Mouse (Mus musculus) cerebellum, adult 9-10 months (tissue): ENCODE measurements around the gene Usp50.

ENCODE experiments used
- DNase-seq: peaks from one replicate; pipeline ENCODE4 v3.0.0; 2022

Usp50 gene

DNA sequence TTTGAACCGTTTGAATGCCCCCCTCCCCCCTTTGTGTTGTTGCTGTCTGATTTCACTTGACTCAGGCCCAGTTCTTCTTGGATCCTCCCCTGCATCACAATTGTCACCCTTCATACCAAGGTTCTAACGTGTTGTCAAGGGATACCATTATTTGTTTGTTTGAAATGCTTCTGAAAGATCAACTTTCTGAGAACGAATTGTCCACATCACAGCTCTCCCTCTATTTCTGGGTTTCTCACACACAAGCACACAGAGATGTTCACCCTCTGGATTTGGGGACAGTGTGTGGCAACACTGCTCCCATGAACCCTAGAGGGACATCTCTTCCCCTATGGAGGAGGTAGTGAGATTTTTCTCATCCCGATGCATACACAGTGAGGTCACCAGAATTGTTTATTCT, at the start of gene Usp50:
Usp50 (minus strand) TSS at position 101 of the 400 bp plus-strand sequence.
- no peak for DNase-seq

DNA sequence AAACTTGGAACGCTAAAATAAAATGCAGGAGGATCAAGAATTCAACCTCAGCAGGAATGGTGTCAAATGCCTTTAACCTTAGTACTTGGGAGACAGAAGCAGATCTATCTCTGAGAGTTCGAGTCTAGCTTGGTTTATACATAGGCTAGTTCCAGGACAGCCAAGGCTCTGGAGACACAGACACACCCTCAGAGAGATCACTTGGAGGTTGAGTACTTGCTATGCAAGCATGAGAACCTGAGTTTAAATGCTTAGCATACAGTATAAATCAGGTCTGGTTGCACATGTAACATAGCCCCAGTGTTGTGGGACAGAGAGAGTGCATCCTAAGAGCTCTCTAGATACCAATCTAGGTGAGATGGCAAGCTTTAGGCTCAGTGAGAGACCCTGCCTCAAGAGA, 34.1 kb upstream of the Usp50 start:
- no peak for DNase-seq

DNA sequence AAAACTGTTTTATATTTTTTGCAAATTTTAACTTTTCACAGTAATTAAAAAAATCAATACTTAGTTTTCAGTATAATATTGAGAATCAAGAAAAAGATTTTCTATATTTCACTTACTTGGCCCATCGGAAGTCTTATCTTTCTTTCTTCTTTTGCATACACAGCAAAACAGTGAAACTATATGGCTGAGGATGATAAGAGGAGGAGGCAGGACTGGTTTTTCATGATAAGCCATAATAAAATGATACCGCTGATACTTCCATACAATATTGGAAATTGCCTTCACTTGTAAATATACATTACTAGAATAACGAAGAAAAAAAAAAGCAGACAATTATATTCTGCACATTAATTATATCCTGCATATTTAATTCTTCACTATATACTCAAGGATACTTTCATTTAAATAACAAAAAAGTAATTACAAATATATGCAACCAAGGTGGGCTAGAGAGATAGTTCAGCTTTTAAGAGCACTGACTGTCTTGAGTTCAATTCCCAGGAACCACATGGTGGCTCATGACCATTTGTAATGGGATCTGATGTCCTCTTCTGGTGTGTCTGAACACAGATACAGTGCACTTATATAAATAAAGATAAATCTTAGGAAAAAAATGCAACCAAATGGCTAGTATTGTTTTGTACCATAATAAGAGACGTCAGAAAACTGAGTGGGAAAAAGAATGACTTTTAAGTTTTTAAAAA, 33.5 kb upstream of the Usp50 start:
- DNase-seq, result no peak

DNA sequence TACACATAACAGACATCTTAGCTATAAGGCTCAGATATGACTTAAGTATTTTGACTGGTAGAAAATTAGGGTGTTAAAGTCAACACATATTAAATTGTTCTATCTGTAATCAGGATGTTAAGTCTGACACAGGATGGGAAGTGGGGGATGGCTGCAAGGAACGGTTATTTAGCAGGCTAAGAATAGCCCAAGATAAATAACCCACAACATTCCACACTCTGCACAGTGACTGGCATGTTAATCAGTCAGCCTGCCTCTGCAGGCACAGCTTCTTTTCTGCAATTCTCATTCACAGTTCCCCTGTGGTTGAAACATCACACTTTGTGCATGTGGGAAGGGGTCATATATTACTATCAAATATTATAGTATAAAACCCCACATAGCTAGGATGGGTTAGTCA, 32.6 kb upstream of the Usp50 start:
- DNase-seq, result no peak

DNA sequence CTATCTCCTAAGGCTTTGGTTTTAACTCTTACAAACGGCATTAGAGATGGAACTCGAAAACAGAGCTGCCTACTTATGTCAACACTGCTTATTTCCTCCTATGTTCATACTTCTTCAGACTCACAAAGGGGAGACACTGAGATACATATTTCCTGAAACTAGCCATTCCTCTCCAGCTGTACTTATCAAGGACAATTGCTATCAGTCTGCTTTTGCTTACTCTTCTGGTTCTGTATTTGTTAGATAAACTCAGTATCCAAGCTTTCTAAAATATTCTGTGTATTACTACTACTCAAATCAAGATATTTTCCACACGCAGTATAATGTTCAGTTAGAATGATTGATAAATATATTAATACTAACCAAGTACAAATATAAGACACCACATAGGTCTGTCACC, 18.7 kb upstream of the Usp50 start:
- no peak for DNase-seq

DNA sequence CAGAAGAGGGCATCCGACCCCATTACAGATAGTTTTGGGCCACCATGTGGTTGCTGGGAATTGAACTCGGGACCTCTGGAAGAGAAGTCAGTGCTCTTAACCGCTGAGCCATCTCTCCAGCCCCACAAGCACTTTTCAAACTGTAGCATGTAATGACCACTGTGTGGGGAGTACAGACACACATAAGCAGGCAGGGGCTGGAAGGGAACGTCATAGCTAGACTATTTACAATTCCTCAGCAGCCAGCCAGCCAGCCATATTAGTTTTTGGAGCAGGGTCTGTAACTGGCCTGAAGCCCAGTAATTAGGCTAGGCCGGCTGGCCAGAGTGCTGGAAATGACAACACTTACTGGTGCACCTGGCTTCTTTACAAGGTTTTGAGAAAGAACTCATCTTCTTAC, 15.2 kb upstream of the Usp50 start:
- DNase-seq, result no peak

DNA sequence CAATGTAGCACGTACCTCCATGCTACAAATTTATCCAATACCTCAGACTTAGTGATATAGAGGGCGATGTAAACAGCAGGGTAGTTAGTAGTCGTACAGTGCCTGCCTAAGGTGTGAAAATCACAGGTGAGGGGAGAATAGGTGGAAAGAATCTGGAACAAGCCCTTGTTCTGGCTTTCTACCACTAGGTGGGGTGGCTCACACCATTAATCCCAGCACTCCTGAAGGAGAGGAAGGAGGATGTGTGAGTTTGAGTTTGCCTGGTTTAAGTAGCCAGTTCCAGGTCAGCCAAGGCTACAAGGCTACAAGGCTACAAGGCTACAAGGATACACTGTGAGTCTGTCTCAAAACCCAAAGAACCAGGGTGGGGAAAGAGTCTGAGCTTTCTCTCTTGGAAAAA, 12.4 kb upstream of the Usp50 start:
- DNase-seq, result no peak

DNA sequence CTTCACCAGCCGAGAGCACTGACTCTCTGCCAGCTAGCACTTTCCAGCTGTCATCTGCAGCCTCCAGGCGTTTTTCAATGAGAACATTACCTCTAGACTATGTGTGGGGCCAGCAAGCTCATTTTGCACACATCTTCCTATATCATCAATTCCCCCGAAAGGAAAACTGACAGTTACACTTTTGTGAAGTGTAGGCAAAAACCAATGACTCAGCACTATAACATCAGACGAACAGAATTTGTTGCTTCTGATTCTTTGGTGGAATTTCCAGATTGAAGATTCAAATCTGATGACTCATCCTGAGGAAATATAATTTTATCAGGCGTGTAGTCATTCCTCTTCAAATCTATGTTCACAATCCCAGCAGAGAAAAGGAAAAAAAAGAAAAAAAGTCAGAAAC, 9.3 kb upstream of the Usp50 start:
- no peak for DNase-seq

DNA sequence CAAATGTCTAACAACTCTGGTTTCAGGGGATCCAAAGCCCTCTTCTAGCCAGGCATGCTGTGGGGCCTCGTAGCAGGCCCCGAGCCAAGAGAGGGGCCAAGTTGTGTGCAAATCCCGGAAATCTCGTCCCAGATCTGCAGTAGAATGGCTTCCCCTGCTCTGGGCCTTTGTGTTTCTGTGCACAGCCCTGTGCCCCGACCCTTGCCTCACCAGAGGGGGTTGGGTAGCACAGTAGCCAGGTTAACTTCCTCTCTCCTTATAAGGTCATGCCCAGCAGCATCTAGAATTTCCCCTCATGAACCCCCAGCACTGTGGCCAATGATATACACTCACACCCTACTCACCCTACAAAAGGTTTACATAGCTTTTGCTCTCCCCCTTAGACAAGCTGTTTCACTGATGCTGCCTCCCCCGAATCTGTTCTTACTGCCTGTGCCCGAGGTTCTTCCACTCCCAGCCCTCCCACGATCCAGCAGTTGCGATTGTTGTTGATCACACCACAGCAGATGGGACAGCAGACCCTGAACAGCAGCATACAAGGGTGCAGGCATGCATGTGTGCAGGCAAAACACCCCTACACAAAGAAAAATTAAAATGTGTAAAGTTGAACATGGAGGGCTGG, 4.6 kb upstream of the Usp50 start:
- no peak for DNase-seq

DNA sequence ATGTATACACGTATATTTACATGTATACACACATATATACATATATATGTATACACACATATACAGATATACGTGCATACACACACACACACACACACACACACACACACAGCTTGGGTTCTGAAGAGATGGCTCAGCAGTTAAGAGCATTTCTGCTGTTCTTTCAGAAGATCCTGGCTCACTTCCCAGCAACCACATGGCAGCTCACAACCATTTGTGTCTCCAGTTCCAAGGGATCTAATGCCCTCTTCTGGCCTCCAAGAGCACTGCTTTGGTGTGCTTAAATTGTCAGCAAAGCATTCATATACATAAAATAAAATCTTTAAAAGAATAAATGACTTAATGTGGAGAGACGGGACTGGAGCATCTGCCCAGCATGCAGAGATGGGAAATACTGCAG, 837 bp downstream of the Usp50 start:
- DNase-seq, result peak; percentile 71

DNA sequence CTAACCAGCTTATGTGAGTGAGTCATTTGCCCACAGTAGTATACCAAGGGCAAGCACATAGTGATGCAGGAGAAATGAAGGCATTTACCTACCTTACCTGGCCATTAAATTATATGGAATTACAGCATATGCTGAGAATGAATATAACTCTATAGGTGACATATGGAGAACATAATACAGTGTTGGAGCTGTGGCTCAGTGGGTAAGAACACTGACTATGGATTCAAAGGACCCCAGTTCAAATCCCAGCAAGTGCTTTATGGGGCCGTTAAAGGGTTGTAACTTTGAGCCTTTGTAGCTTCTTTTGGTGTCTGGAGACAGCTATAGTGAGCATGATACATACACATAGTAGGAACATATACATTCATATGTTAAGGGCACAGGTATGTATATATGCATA, 1.8 kb downstream of the Usp50 start:
- DNase-seq, result no peak

DNA sequence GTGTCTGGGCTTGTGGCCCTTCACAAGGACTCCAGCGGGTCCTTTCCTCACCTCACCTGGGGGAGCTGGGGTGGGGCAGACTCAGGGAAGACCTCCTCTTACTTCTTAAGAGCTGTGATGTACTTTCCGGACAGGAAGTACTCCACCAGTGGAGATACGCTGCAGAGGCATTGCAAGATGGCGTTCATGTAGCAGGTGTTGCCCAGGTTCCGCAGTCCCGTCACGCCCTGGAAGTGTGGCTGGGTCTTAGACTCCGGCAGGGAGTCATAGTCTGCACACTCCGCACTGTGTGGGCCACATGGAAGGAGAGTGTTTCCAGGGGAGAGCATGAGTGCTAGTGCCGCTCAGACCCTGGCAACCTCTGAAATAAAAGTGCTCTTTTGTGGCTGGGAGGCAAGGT, 3.0 kb downstream of the Usp50 start:
- no peak for DNase-seq

DNA sequence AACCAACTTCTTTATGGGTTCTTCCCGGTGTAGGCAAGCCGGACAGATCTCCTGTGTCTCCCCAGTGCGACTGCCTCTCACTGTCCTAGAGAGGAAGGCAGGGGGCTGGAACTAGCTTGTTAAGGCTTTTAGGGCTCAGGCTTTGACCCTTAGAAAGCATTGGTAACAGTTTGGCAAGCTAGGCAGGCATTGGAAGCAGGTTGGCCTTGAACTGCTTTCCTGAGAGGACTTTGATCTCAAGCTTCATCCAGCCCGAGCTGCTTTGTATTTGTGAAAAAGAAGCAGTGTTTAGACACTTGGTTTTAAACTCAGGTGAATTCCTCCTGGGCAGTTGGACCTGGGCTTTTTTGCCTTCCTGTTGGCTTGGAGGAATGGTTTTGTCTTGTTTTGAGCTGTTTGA, 4.5 kb downstream of the Usp50 start:
- DNase-seq, result no peak

DNA sequence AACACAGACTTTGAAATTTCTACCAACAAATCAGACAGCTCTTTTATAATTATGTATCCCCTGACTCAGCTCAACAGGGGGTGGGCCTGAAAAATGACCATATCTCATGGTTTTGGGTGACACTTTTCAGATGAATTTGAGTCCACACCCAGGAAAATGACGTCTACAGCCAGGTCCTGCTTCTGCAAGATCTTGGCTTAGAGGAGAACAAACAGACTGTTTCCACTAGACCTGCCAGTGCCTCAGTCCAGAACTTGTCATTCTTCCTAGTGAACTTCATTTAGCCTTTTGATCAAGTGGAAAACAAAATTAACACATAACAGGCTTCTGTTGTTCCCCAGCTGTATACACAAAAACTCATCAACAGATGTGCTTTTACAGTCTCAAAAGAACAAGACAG, 6.9 kb downstream of the Usp50 start:
- no peak for DNase-seq

DNA sequence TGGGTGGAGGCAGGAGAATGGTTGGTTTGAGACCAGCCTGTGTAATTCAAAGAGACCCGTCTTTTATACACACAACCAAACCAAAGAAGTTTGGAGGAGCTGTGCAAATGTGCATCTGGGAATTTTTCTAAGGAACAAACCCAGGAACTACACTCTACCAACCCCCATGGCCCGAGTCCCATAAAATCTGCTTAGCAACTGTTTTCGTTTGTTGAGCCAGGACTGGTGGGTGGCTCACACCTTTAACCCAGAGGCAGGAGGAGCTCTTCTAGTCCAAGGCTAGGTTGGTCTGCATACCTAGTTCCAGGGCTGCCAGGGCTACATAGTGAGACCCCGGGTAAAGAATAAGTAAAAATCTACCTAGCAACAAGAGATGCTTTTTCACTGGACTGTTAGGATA, 7.3 kb downstream of the Usp50 start:
- DNase-seq, result no peak

DNA sequence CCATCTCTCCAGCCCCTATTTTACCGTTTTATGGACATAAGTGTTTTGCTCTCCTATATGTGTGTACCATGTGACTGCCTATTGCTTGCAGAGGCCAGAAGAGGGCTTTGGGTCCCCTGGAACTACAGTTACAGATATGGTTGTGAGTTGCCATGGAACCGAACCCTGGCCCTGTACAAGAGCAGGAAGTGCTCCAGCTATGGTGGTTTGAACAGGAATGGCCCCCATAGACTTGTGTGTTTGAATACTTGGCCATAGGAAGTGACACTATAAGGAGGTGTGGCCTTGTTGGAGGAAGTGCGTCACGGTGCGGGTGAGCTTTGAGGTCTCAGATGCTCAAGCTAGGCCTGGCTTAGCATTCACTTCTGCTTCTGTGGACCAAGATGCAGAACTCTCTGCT, 11.1 kb downstream of the Usp50 start:
- no peak for DNase-seq

DNA sequence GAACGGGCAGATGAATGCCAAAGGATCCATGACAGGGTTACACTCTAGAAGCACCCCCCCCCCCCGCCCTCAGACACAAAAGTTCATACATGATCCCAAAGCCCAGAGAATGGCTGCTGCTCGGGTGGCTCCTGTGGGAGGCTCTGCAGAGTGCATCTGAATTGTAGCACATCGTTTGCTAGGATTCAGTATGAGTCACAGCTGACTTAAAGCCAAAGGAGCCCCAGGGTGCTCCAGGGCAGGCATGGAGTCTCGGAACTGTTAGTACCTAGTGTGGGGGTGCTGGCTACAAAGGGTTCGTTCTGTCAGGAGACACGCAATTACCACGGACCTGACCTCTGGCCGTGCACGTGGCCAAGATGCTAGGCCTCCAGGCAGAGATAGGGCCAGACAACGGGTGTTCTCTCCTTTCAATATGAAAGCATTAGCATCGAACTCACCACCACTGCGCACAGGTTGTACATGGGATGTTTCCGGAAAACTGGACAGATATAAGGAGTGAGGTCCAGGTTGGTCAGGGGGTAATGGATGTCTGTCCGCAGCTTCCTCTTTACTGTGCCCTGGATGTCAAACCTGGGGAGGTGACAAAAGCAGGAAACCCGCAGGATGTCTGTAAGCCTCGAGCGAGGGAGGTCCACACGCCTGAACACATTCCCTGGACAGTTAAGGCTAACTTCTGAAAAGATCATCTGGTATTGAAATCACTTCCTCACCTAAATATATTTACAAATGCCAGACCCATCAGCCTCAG, 13.7 kb downstream of the Usp50 start:
- no peak for DNase-seq

DNA sequence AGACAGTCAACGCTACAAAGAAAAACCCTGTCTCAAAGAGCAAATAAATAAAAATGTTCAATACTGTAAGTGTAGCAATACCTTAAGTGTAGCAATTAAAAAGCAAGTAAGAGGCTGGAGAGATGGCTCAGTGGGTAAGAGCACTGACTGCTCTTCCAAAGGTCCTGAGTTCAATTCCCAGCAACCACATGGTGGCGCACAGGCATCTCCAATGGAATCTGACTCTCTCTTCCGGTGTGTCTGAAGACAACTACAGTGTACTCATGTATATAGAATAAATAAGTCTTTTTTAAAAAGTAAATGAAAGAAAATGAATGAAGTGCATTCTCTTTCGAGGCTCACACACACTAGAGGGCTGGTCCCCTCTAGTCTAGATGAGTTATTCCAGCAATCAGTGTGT, 15.1 kb downstream of the Usp50 start:
- DNase-seq, result no peak

DNA sequence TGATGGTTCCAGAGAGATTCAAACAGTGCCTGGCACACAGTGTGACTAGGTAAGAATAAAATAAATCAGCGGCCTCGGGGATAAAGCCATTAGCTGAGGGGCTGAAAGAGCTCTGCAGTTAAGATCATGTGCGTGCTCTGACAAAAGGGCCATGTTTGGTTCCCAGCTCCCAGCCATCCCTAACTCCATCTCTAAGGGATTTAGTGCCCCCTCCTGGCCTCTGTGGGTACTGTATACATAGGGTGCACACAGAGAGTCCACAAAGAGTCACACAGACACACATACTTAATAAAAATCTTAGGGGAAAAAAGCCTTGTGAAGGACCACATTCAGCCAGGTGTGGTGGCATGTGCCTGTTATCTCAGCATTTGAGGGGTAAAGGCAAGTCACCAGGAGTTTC, 15.7 kb downstream of the Usp50 start:
- no peak for DNase-seq

DNA sequence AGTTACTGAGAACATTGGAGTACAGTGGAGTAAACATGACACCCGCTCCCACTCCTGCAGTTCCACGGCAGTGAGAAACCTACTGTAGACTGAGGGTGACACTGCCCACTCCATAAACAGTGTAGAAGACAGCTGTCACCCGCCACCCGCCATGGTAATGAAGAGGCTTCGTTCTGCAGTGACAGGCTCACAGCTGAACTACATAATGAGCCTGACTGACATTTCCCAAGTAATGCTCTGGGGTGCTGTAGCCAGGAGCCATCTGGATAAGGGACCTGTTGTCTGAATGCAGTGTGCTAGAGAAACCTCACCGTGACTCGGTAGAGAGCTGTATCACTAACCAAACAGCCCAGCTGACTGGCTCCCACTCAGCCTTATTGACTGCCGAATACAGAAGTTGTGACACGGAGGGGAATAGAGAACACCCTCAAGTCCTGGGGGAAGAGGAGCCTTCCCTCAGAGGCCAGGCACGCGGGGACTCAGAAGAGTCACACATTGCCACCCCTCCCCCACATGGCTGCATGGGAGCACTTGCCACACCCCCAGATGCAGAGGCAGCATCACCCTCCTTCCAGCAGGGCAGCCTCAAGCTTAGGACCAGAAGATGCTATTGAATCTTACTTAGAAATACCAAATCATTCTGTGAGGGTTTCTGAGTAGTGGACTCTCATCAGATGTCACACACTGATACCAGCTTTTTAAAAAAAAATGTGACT, 17.2 kb downstream of the Usp50 start:
- no peak for DNase-seq

DNA sequence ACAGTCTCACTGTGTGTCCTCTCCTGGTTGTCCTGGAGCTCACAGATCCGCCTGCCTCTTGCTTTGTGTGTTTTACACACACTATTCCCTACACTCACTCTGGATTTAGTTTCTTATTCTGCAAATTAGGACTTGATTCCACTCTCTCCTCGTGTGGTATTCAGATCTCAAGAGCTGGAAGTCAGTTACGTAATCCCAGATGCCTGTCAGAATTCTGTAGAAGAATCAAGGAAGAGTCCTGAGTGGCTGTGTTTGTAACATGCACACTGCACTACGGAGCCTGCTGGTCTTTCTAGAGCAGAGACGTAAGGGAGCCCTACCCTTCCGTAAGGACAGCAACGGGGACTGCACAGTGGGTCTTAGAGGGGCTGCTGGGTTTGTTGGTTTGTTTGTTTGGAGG, 23.9 kb downstream of the Usp50 start:
- DNase-seq, result no peak

DNA sequence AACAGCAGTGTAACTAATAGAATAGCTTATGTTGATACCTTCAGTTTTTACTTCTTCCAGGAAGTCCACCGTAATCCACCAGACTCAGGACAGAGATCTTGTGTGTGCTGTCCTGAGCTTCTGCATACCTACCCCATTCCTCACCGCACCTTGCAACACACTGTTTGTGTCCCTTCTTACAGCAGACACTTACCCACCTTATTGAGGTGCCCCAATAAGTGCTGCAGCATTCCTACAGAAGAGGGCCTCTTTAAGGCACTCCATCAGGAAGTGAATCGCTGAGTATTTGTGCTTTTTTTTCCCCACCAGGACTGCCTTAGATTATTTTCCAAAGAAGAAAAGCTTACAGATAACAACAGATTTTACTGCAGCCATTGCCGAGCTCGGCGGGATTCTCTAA, 27.6 kb downstream of the Usp50 start:
- no peak for DNase-seq

DNA sequence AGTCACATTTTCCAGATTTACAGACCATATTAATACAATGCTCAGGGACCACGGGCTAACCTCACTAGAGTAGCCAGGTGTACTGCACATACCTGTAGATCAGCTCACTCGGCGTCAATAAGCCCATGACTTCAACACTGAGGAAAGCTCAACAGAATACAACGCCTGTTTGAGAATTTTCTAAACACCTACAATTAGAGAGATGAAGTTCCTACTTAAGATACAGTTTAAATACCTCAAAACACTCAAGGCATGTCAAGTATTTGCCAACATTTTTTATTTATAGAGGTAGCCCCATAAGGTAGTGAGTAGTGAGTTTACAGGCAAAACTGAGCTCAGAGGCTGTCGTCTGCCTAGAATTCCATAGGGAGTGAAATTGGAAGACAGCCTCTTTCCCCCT, 39.9 kb downstream of the Usp50 start:
- DNase-seq, result no peak

DNA sequence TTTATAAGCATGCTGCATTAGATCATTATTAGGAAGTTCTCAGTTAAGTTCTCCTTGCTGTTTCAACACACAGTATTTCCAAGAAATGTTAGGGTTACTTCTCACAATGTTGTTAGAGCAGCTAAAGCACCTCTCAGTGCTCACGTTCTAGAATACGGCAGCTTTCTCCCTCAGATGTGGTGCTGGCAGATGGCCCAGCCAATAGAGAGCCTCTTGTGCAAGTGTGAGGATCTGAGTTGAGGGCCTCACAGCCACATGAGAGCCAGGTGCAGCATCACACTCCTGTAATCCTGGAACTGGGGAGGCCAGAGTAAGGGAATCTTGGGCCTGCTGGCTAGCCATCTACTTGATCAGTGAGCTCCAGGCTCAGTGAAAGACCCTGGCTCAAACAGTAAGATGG, 43.0 kb downstream of the Usp50 start:
- no peak for DNase-seq
